Mouse (Mus musculus) inflammation-experienced regulatory T-cells, adult 6 months (primary cell): Measurements from ENCODE around the gene Prkcb. TPM values are rescaled to one million over a fixed set of nuclear protein-coding genes. Genes with fewer than 3 reads are reported as not detected.

Experiments
- ATAC-seq: one replicate; pipeline ENCODE4 v1.8.0; 2017
- polyA plus RNA-seq, 3 experiments: library from polyadenylated mRNA; unstranded; fragments of 100-300 nt; shearing (Covaris generic); gene quantifications; one replicate each; pipeline ENCODE4 v1.2.1; 2017

Prkcb gene
- polyA plus RNA-seq, 3 experiments from 2014 or later: 45.1 to 89.5 (median 71.9) TPM

DNA sequence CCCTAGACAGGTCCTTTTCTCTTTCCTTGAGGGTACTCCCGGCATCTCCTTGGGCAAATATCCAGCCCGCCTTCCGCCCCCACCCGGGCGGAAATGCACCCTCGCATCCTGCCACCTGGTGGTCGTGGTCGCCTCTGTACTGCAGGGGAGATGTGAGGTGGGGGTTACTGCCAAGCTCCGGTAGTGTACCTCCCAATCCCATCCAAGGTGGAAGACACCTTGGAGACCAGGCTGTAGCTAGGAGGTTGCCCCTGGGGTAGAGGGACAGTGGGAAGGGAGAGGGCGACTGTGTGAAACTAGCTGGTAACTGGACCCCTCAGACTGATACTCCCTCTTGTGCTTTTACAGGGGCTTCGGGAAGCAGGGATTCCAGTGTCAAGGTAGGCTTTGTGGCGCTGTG is 1.6 kb downstream of the Prkcb start:
- ATAC-seq: peak; percentile 30

DNA sequence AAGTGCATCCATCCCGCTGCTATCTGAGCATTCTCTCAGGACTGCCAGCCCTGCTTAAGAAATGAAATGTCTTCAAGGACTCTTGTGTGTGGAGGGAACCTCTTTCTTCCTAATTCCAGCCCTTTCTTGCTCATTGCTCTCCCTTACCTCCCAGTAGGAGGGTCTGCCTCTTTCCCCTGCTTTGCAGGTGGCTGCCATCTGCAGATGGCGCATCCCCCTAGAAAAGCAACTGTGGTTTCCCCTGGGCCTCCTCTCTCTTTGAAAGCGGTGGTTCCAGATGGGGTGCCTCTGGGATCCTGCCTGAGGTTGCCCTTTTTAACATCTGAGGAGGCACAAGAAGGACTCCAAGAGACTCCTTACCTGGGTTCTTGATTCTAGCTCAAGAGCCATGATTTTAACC is 2.2 kb downstream of the Prkcb start:
- no peak for ATAC-seq

DNA sequence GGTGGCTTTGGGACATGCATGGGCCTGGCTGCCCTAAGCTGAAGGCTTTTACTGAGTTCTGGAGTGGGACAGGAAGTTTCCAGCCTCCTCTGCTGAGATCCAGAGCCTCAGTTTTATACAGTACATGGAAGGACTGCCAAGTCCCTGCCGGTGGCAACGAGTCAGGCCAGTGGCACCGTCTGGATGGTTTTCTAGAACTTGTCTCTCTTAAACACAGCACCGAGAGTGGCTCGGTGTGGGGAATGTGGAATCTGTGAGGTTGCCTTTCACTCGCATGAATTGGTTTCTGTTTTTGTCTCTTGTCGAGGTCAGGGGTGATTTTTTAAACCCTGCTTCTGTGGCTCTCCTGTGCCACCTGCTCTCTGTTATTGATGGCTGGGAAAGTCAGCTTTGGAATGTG is 3.6 kb downstream of the Prkcb start:
- no peak for ATAC-seq

DNA sequence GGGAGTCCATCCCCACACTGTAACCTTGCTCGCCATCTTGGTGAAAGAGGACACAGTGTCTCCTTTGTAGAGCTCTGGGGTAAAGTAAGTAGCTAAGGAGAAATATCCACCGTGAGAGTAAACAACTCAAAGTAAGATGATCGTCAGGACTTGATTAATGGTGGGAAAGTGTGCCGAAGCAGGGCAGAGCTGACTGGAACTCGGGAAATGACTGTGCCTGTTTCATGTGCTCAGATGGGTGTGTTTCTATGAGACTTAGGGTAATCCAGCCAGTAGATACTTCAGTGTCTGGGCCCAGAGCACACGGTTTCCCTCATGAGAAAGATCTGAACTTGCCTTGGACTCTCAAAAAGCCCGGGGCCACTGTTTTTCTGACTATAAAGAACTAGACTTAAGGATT is 5.6 kb downstream of the Prkcb start:
- no peak for ATAC-seq

DNA sequence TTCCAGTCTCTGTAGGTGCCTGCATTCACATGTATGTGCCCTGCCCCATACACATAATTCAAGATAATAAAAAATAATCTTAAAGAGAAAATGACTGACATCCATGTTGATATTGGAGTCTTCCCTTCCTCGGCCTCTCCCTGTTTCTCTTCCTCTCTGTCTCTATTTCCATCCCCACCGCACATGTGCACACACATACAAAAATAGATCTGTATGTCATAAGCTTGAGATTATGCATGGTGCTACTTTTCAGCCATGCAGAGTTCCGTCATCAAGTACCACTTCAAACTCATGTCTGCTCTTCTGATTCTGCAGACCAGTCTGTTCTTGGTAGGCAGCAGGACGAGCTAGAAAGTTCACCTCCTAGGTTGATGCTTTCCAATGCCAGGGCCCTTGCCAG is 6.8 kb downstream of the Prkcb start:
- no peak for ATAC-seq

DNA sequence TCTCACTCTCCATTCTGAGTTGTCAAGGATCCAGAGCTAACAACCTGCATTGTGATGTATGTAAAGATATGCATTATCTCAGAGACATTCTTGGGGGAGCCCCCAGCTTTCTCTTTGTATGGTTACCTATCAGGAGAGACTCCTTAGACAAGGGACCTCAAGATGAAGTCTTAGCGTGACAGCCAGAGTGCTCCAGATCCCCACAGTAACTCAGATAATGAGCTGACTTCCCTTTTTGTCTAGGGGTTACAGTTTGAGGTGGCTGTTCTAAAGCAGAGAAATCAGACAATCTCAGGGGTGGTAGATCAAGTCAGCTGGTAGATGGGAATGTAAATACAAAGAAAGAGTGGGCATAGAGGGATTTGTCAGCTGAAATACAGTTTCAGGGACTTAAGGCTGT is 7.8 kb downstream of the Prkcb start:
- peak; percentile 8 for ATAC-seq

DNA sequence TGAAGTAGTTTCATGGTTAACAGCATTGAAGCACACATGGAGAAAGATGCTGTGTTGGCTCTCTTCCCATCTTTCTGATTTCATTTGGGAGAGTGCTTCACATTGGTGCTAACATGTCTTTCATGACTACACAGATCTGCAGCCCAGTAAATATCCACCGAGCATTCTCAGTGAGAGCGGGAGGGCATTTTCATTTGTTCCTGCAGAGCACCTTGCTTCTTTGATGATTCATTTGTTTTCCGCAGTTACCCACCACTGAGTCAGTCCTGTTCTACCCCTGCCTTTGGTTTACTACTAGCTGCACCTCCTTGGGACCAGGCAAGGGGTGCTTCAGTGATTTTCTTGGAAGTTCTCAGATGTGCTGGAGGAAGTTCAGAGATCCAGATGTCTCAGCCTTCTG is 8.3 kb downstream of the Prkcb start:
- ATAC-seq: peak; percentile 57

DNA sequence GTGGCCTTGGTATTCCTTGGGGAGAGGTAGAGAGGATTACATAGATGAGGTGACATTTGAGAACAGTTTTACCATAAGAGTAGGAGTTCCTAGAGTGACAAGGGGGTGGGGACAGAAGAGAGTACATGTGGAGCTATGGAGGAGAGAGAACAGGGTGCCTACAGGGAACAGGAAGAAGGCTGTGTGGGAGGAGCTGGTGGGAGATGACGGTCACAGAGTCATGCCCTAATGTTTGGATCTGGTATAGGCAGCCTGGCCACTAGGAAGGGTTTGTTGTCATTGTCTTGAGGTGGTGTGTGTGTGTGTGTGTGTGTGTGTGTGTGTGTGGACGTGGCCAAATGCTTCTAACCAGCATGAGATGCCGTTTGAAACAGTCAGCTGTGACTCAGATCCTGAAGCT is 9.1 kb downstream of the Prkcb start:
- ATAC-seq: peak; percentile 65

DNA sequence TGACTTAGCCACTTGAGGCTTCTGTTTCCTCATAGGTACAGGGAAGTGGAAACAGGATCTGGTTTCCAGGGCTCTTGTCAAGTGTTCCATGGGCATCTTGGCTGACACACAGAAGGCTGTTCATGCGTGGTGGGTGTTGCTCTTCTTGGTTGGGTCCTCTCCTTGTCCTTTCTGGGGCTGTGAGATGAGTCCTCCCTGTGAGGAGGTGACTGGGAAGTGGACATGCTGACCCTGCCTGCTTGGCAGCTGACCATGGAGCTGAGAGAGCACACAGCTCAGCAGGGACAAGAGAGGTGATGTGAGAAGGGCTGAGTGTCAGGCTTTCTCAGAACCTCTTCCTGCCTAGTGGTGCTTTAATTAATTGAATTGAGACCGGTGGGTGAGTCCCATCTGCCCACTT is 10.2 kb downstream of the Prkcb start:
- no peak for ATAC-seq

DNA sequence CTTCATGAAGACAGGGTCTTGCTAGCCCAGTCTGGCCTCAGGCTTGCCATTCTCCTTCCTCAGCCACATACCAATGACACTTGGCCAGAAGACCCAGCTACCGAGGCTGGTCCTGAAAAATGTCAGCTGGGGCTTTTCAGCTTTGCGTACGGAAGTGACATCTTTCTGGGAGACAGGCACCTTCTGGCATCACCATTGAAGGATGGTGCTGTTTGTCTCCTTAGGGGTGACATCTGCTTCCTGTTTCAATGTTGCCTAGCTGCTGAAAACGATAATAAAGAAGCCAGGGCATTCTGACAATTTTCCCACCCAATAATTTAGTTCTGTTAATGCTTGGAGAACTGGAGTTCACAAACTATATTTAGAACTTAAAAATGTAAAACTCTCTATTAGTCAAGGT is 12.0 kb downstream of the Prkcb start:
- no peak for ATAC-seq

DNA sequence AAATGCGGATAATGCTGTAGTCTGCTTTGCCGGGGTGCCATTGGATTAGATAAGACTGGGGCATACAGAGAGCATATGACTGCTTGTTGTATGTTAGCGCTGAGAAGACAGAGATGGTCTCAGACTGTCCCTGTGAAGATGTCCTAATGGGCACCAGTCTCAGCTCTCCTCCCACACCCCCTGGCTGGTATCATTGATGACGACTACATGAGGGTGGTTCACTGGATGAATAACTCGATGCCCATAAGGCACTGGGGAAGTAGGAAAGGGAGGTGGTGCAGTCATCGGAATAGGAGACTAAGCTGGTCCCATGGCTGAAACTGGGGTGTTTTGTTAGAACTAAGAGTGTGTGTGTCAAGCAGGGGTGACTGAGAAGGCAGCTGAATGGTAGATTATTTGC is 14.0 kb downstream of the Prkcb start:
- no peak for ATAC-seq

DNA sequence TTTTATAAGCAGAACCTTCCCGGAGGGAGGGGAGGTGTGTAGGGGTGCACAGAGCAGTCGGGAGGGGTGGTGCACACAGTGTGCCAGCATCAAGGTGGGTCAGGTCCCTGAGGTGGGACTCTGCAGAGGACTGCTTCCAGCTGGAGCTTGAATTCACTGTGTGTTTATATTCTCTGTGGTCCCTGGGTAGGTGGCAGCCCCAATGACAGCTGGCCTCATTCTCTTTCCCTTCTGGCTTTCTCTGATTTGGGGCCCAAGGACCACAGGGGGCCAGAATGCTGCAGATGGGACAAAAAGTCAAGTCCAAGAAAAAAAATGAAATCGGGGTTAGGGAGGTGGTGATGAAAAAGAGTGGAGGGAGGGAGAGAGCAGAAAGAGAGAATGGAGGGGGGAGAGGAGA is 15.4 kb downstream of the Prkcb start:
- no peak for ATAC-seq

DNA sequence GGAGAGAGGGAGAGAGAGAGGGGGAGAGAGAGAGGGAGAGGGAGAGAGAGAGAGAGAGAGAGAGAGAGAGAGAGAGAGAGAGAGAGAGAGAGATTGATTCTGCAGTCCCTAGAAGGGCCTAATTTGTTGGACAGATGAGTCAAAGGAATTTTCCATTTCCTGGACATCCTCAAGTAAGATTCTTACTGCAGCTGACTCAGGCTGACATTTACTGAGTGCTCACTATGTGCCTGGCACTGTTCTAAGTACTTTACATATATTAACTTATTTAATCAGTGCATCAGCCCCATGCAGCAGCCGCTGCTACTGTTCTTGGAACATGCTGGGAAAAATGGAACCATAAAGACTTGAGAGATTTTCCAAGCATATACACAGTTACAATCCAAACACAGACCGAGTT is 16.0 kb downstream of the Prkcb start:
- ATAC-seq: no peak

DNA sequence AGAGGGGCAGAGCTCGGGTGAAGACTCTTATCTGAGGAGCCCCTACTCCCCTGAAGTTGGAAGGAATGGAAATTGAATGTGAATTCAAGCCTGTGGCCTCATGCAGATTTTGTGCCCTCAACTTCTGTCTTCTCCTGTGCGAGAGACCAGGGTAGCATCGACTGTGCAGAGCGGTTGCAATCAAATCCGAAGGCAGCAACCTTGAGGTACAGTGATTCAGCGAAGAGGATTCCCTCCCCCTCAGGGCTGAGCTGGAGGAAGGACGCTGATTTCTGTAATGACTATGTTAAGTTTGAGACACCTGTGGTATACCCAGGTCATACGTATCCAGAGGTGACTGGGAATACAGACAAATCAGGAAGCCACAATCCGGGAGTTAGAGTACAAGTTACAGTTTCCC is 18.7 kb downstream of the Prkcb start:
- ATAC-seq: no peak

DNA sequence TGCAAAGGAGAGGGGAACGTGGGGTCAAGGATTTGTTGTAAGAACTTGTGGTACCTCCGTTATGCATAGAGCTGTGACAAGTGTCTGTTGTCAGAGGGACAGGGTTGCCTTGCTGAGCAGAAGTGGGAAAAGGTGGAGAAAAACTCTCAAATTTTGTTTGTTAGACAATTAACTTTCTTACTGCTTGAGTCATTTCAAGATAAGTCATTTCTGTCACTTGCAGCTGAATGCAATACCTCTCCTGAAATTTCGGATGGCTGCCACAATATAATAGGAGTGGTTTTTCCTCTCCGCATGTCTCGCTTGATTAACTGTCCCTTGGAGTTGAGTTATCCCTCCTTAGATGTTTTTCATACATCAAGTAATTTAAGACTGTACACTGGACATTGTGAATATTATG is 20.1 kb downstream of the Prkcb start:
- ATAC-seq: no peak

DNA sequence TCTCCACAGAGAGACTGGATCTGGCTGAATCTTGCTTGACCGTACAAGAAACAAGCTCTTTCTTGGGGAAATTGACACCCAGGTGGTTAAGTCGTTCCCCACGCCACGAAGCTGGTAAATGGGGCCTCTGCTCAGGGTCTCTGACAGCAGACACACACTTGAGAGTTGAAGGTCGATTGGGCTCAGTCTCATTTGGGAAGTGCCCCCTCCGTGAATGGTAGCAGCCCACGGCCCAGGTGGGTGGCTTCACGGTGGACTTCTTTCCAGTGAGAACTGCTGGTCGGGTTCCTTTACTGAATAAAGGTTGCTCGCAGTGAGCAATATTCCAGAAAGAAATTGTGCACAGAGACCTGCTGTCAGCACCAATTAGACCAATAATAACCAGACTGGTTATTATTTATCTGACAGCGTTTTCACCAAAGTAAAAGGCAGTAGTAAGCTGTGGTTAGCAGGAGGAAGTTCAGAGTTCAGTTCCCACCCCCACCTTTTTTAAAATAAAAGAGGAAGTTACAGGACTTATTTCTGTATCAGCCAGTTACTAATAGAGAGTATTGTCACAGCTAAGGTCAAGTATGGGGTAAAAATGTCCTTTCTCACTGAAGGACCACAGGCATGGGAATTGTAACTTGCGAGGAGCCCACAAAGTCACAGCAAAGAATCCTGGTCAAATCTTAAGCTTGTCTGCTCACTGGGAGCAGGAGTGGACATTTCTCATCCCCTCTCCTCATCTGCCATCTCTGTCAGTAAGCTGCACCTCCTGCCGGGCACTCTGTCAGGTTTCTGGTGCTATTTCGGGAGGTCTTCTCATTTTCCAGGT is 21.6 kb downstream of the Prkcb start:
- ATAC-seq: peak; percentile 69

DNA sequence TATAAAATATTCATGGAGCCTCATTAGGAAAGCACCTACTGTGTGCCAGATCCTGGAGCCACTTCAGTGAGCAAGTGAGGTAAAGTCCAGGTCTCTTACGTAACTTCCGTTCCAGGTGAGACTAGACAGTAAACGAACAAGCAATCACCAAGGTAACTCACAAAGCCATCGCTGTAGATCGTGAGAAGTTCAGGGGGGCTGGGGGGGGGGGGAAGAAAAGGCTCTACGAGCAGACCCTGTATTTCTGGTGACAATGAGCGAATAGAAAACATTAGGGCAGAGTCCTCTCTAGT is 22.1 kb downstream of the Prkcb start:
- ATAC-seq: no peak

DNA sequence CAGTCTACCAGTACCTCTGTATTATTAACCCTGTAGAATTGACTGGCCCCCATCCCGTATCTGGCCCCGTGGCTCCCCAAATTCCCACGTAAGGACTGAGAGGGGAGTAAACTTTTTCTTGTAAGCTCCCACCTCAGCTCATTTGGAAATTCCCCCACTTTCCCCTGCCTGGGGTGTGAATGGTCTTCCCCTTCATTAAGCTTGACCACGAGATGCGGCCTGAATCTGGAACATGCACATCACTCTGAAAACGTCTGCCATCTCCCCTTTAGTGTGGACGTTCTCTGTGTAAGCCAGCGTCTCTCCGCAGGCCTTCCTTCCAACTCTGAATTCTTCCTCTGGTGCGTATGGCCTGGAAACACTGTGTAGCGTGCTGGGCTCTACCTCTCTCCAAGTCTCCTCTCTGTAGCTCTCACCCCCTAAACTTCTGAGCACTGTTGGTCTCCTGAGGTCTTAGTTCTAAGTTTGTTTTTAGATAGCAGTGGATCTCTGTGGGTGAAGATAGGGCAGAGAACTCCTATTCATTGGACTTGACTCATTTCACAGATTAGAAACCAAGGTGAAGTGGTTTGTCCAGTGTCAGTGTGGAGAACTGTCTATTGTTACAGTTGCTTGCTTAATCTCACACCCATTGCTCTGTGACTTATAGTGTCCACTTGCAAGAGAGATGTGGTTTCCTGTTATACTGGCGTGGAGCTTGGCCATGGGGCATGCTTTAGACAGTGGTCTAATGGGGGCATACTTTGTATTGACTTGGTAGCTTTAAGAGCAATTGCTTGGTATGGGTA is 25.3 kb downstream of the Prkcb start:
- ATAC-seq: no peak

DNA sequence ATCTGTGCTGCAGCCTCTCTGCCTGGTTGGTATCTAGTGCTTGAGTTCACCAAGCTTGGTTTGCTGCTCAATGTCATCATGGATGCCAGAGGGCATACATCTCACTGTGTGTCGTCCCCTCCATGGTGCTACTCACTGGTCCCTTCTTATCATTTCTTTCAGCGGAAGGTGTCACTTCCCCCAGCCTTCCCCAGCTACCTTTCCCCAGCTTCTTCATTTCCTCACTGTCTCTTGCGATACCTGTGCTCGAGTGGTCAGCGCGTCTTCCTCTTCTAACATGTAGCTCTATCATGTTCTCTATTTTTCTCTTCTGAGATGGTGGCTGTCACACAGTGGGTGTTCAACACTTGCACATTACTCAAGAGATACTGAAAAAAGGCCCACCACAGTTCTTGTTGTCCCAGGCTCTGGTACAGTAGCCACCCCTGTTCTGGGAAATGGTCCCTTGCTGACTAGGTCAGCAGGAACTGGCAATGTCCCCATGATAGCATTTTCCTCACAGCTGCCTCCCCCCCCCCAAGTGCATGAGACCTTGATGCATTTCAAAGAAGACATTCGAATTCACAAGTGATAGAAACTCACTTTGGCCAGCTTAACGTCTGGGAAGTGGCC is 27.3 kb downstream of the Prkcb start:
- ATAC-seq: no peak

DNA sequence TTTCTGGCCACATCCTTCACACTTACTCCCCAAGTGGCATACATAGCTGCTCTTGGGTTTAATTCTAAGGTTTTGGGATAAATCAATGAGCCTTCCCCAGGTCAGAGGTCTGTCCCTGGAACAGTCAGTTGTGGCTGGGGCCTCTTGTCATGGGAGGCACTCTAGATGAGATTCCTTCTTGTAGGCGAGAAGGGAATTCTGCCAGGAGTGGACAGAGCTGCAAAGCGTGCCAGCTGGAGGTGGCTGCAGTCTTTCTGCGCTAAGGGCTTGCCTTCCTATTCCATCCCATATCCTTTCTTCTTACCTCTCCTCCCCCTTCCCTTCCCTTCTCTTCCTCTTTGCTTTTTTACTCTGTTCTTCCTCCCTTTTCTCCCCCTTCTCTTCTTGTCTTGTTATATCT is 28.1 kb downstream of the Prkcb start:
- no peak for ATAC-seq

DNA sequence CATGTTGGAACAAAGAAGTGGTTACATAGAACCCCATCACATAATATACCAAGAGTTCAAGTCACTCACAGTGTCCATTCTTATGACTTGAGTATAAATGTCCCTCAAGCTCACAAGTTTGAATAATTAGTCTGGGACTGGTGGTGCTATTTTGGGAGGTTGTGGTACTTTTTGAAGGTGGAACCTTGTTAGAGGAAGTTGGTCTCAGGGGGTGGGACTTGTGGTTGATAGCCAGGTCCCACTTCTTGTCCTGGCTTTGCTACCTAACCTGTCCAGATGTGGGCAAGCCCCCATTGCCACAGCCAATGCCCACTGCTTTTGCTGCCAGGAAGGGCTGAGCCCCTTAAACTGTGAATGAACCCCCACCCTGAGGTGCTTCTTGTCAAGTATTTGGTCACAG is 28.9 kb downstream of the Prkcb start:
- no peak for ATAC-seq

DNA sequence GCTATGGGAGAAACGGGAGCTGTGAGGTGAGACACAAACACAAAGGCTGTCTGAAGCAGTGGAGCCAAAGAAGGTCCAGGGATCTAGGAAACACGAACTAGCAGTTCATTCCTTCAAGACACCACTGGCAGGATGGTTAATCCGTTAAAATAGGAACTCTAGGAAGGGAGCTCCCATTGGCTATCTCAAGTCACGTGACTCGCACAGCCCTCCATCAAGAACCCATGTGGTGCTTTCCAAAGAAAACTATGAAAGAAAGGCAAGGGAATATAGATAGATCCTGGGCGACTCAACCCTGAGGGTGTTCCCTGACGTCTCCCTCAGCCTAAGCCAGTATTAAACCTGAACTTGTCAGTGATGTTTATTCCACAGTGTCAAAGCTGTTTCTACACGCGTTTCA is 31.0 kb downstream of the Prkcb start:
- no peak for ATAC-seq

DNA sequence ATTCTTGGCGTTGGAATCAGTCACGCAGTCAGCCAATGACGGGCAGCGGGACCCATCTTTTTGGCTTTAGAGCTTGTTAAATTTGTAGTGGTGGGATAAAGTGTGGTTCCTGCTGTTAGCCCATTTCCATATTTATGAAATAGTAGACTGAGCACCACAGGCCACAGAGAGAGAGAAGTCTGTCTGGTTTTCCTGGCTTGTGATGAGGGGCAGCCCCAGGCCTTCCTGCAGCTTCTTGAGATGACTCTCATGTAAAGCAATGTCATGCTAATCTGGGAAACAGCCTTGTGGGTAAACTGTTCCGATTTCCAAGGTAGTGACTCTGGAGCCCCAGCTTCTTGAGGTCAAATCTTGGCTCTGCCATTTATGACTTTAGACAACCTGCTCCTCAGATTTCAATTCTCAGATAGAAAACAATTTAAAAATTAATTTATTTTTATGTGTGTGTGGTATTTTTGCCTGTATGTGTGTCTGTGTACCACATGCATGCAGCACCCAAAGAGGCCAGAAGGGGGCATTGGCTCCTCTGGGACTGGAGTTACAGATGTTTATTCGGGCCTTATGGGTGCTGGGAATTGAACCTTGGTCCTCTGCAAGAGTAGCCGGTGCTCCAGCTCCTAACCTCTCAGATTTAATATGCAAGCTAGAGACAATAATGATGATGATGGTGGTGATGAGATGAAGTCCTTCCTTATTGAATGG is 32.4 kb downstream of the Prkcb start:
- ATAC-seq: no peak
